ENCODE assay signal across 8 mouse cellular contexts in the genomic region with DNA sequence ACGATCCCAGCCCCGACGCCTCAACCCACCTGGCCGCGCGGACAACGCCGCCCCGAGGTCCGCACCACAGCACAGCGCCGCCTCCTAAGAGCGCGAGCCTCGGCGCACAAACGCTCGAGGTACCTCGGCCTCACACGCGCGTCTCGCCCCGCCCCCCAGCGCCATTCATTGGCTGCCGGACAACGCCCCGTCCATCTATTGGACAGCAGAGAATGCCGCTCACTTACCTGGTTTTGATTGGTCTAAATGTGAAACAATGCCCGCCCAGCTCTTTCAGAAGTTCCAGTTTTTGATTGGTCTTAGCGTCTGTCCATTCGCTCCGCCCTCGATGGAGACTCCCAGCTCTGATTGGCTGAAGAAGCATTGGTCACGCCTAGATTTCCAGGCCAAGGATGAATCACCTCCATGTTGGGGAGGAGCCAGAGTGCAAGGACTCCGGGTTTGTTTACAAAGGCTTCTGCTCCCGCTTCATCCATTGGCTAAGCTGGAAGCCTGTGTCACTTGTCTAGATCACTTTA. TPM values are rescaled to one million over a fixed set of nuclear protein-coding genes. Genes with fewer than 3 reads are reported as not detected.
A peak's percentile ranks its signal among the peaks of the same experiment; 100 is the strongest.
DNase-seq lines count a peak whose midpoint lies in the region; ATAC-seq lines count a peak whose summit lies in the region.

A gene (minus strand): TSS at position 136 of the 518 bp plus-strand sequence.

- DNase-seq in adrenal gland, adult (ENCODE audit: inconsistent age in 2 of 2, low spot score in 1 of 2) = peak; percentile 98 to 99
- DNase-seq in embryo, embryonic 10.5 days (ENCODE audit: low spot score) = peak; percentile 100
- peak; percentile 98 for DNase-seq in gastrocnemius, postnatal 14 days
- DNase-seq in left cerebral cortex, postnatal 10 days (ENCODE audit: extremely low spot score in 1 of 2, low spot score in 2 of 2) = peak; percentile 99
- DNase-seq in right cerebral cortex, postnatal 25 days = peak; percentile 98
- peak; percentile 96 to 98 for DNase-seq in urinary bladder, postnatal 4 days (ENCODE audit: low spot score in 2 of 2)

- intact Hi-C loops in gastrocnemius, postnatal 14 days (cut with DNase I; ENCODE audit: low total_unique reads) = no loop called here
- intact Hi-C loops in left cerebral cortex, postnatal 10 days (cut with DNase I) = no loop called here

- ATAC-seq in inflammation-experienced regulatory T-cells, adult 6 months = peak; percentile 96
- peak; percentile 99 for ATAC-seq in megakaryocyte-erythroid progenitor cell, adult 5-6 weeks (replicated peaks; ENCODE audit: low FRiP score, low TSS enrichment, poor library complexity, severe bottlenecking)

RNA-seq across cellular contexts. Expression of the gene that starts here (rescaled TPM):
- 10 to 100 TPM; 32.4 to 47.7 TPM for total RNA-seq in gastrocnemius, postnatal 14 days (2021)
- polyA plus RNA-seq in inflammation-experienced regulatory T-cells, adult 6 months (2017; shearing (Covaris generic)) = 10 to 100 TPM; 19.6 to 30.8 (median 21.7) TPM
- total RNA-seq in left cerebral cortex, postnatal 10 days (2021) = 10 to 100 TPM; 50.5 to 55.9 TPM
- total RNA-seq in megakaryocyte-erythroid progenitor cell, adult 5-6 weeks (2014; fragmentation: Nextera tagmentation) = 8.3 and 17.4 TPM in 2 replicates
- total RNA-seq in megakaryocyte-erythroid progenitor cell, adult 5-6 weeks (2017) = 14.1 and 21.2 TPM in 2 replicates

Comparison
In these comparisons a context has a peak if more than half of its experiments do, and no peak if none do; other contexts are left out.
1. Peak in every context shown above with its lines: DNase-seq and ATAC-seq.